Mouse (Mus musculus) MEL (cell line): ENCODE results near the gene Gorasp1. TPM values are rescaled to one million over a fixed set of nuclear protein-coding genes. Genes with fewer than 3 reads are reported as not detected.

Experiments
- DNase-seq: peaks from one replicate; pipeline ENCODE4 v3.0.0; 2011; ENCODE audit warnings: low read depth, low spot score
- H3K27ac ChIP-seq: 2 replicates; pipeline ENCODE4 v1.5.1; 2012; ENCODE audit warnings: low read depth, mild to moderate bottlenecking, control low read depth, low read length, moderate library complexity; ENCODE audit not compliant: control insufficient read depth
- H3K27me3 ChIP-seq, 2 experiments: fragments of 150-350 bp in 1 of 2; sonication (generic) in 1 of 2; 2 replicates each; pipeline ENCODE4 v1.6.1; 2012; ENCODE audit warnings: low read length in 2 of 2, mild to moderate bottlenecking in 2 of 2, improper control_type of control experiment in 1 of 2, moderate library complexity in 1 of 2; ENCODE audit not compliant: insufficient read depth in 2 of 2, control insufficient read depth in 1 of 2
- H3K36me3 ChIP-seq, 2 experiments: 2 replicates each; pipeline ENCODE4 v1.6.1; 2012 to 2014; ENCODE audit warnings: low read length in 2 of 2, improper control_type of control experiment in 1 of 2, inconsistent platforms in 1 of 2, mild to moderate bottlenecking in 1 of 2; ENCODE audit not compliant: insufficient read depth in 2 of 2, control insufficient read depth in 1 of 2
- H3K4me1 ChIP-seq, 2 experiments: fragments of 150-350 bp in 1 of 2; sonication (generic) in 1 of 2; 2 replicates each; pipeline ENCODE4 v1.6.1; 2012; ENCODE audit warnings: low read length in 2 of 2, improper control_type of control experiment in 1 of 2, mild to moderate bottlenecking in 1 of 2; ENCODE audit not compliant: insufficient read depth in 2 of 2, control insufficient read depth in 1 of 2
- H3K4me3 ChIP-seq, 2 experiments: fragments of 150-350 bp in 1 of 2; sonication (generic) in 1 of 2; 2 replicates each; pipeline ENCODE4 v1.5.1; 2012; ENCODE audit warnings: low read depth in 2 of 2, low read length in 2 of 2, mild to moderate bottlenecking in 2 of 2, moderate library complexity in 2 of 2, control low read depth in 1 of 2, improper control_type of control experiment in 1 of 2; ENCODE audit not compliant: control insufficient read depth in 1 of 2, insufficient read depth in 1 of 2
- H3K79me2 ChIP-seq: 2 replicates; pipeline ENCODE4 v1.6.1; 2012; ENCODE audit warnings: mild to moderate bottlenecking, low read length, moderate library complexity; ENCODE audit not compliant: control insufficient read depth, poor library complexity, insufficient read depth
- H3K9ac ChIP-seq: 2 replicates; pipeline ENCODE4 v1.6.1; 2012; ENCODE audit warnings: low read depth, mild to moderate bottlenecking, control low read depth, low read length, moderate library complexity; ENCODE audit not compliant: control insufficient read depth, poor library complexity, severe bottlenecking
- H3K9me3 ChIP-seq: fragments of 150-350 bp; sonication (generic); replicated peaks from 2 replicates; pipeline ENCODE4 v1.6.1; 2012; ENCODE audit warnings: mild to moderate bottlenecking, low read length, improper control_type of control experiment, moderate library complexity; ENCODE audit not compliant: insufficient read depth
- ELF1 ChIP-seq: IDR thresholded peaks from 2 replicates; pipeline ENCODE4 v1.6.1; 2014; ENCODE audit warnings: low read depth, mild to moderate bottlenecking, inconsistent platforms, low read length, improper control_type of control experiment, moderate library complexity
- ETS1 ChIP-seq: IDR thresholded peaks from 2 replicates; pipeline ENCODE4 v1.6.1; 2012; ENCODE audit warnings: low read depth, mild to moderate bottlenecking, inconsistent platforms, low read length, improper control_type of control experiment, moderate library complexity
- GATA1 ChIP-seq: IDR thresholded peaks from 2 replicates; pipeline ENCODE4 v1.6.1; 2011; ENCODE audit warnings: low read depth, low read length, improper control_type of control experiment
- HCFC1 ChIP-seq: IDR thresholded peaks from 2 replicates; pipeline ENCODE4 v1.6.1; 2012; ENCODE audit warnings: low read depth, mild to moderate bottlenecking, inconsistent platforms, low read length, improper control_type of control experiment, moderate library complexity
- JUND ChIP-seq: IDR thresholded peaks from 2 replicates; pipeline ENCODE4 v1.6.1; 2011; ENCODE audit warnings: low read depth, mild to moderate bottlenecking, improper control_type of control experiment, low read length
- KAT2A ChIP-seq: conservative IDR thresholded peaks from 2 replicates; pipeline ENCODE4 v1.6.1; 2012; ENCODE audit warnings: low read depth, low read length, improper control_type of control experiment, inconsistent platforms
- MAX ChIP-seq: IDR thresholded peaks from 2 replicates; pipeline ENCODE4 v1.6.1; 2011; ENCODE audit warnings: low read length, improper control_type of control experiment
- MAZ ChIP-seq: IDR thresholded peaks from 2 replicates; pipeline ENCODE4 v1.6.1; 2012; ENCODE audit warnings: low read depth, mild to moderate bottlenecking, inconsistent platforms, low read length, improper control_type of control experiment
- MYB ChIP-seq: IDR thresholded peaks from 2 replicates; pipeline ENCODE4 v1.6.1; 2011; ENCODE audit warnings: mild to moderate bottlenecking, low read depth, low read length, improper control_type of control experiment
- MYC ChIP-seq: IDR thresholded peaks from 2 replicates; pipeline ENCODE4 v1.6.1; 2011; ENCODE audit warnings: low read depth, mild to moderate bottlenecking, low read length, improper control_type of control experiment, moderate library complexity
- POLR2AphosphoS2 ChIP-seq: IDR thresholded peaks from 2 replicates; pipeline ENCODE4 v1.6.1; 2011; ENCODE audit warnings: low read length, improper control_type of control experiment
- TAL1 ChIP-seq: IDR thresholded peaks from 2 replicates; pipeline ENCODE4 v1.6.1; 2012; ENCODE audit warnings: mild to moderate bottlenecking, inconsistent platforms, low read length, moderate library complexity, mixed read lengths
- TBP ChIP-seq: IDR thresholded peaks from 2 replicates; pipeline ENCODE4 v1.8.0; 2011; ENCODE audit warnings: low read depth, low read length, improper control_type of control experiment
- UBTF ChIP-seq: IDR thresholded peaks from 2 replicates; pipeline ENCODE4 v1.6.1; 2012; ENCODE audit warnings: low read depth, mild to moderate bottlenecking, inconsistent platforms, low read length, improper control_type of control experiment, moderate library complexity, borderline replicate concordance; ENCODE audit not compliant: insufficient read depth
- USF1 ChIP-seq: IDR thresholded peaks from 2 replicates; pipeline ENCODE4 v1.6.1; 2014; ENCODE audit warnings: low read depth, mild to moderate bottlenecking, inconsistent platforms, low read length, improper control_type of control experiment, moderate library complexity
- ZNF384 ChIP-seq: IDR thresholded peaks from 2 replicates; pipeline ENCODE4 v1.6.1; 2012; ENCODE audit warnings: low read depth, mild to moderate bottlenecking, inconsistent platforms, low read length, improper control_type of control experiment
- polyA plus RNA-seq, 2 experiments: library from polyadenylated mRNA; stranded (reverse) in 1 of 2; unstranded in 1 of 2; fragments of >175 nt in 1 of 2; fragments of >200 nt in 1 of 2; gene quantifications; 2 replicates each; pipeline versions ENCODE4 v1.2.1 to v1.2.4; 2012; ENCODE audit warnings: low replicate concordance in 2 of 2, low read depth in 1 of 2; ENCODE audit not compliant: insufficient read length in 2 of 2, insufficient read depth in 1 of 2, missing spikeins in 1 of 2
- total RNA-seq: library from RNA; depleted of rRNA; stranded (reverse); fragments of 300-350 nt; gene quantifications from 2 replicates; pipeline ENCODE4 v1.2.3, GENCODE M21; 2012

The Gorasp1 gene
- total and polyA plus RNA-seq, 3 experiments = 18.3 to 21.9 TPM; not detected in 1

- Histone ChIP-seq H3K9ac (peak overlapping the region; percentile 74), H3K4me3 (peak overlapping the region; percentile 80 to 81), H3K27ac (peak overlapping the region; percentile 87), H3K36me3 (peaks cover 0 to 18% of the 10 kb centered on the region in 2 experiments; a peak in 2 of 4 replicates), H3K9me3 (no peaks in the 10 kb centered on the region), H3K79me2 (peaks cover 7% of the 10 kb centered on the region), H3K27me3 (no peaks in the 10 kb centered on the region), H3K4me1 (peaks cover 11 to 25% of the 10 kb centered on the region in 2 experiments)
- no peak for DNase-seq
- no peak for TF ChIP-seq USF1
- TF ChIP-seq TBP = no peak
- TF ChIP-seq GATA1 = peak; percentile 55
- peak; percentile 72 for TF ChIP-seq ETS1
Observed at GRCm38 (mm10) chr9:119980770-119981182, 43.4 kb upstream of the Gorasp1 start.

- TF ChIP-seq MAX (no peak), ZNF384 (no peak), HCFC1 (no peak), ELF1 (no peak), MYB (no peak), UBTF (no peak), MYC (no peak), TAL1 (no peak), KAT2A (no peak), JUND (no peak), POLR2AphosphoS2 (no peak), MAZ (no peak)
- Histone ChIP-seq H3K4me3 (no peak overlapping the region), H3K9ac (no peak overlapping the region), H3K9me3 (no peaks in the 10 kb centered on the region), H3K27ac (no peak overlapping the region), H3K36me3 (peaks cover 4 to 18% of the 10 kb centered on the region in 2 experiments), H3K27me3 (no peaks in the 10 kb centered on the region), H3K79me2 (peaks cover 7% of the 10 kb centered on the region), H3K4me1 (peaks cover 11 to 25% of the 10 kb centered on the region in 2 experiments)
- DNase-seq = no peak
Observed at GRCm38 (mm10) chr9:119979749-119980148, 42.4 kb upstream of the Gorasp1 start.
